Mouse (Mus musculus) embryonic facial prominence, embryonic 11.5 days (tissue): ENCODE data around the gene C9orf72. TPM values are rescaled to one million over a fixed set of nuclear protein-coding genes. Genes with fewer than 3 reads are reported as not detected.

Experiments
- ATAC-seq: fragments of 200-750 bp; cut with Nextera tagmentation; replicated peaks from 2 replicates; pipeline ENCODE4 v1.8.0; 2017; ENCODE audit warnings: low read depth; ENCODE audit not compliant: insufficient number of reproducible peaks, low FRiP score, low TSS enrichment
- DNase-seq: peaks from one replicate; pipeline ENCODE4 v3.0.0-alpha.2; 2015; ENCODE audit warnings: low spot score
- H3K27ac ChIP-seq: fragments of 300-500 bp; sonication (generic); replicated peaks from 2 replicates; pipeline ENCODE4 v1.5.1; 2014; ENCODE audit warnings: mild to moderate bottlenecking, low read depth, low read length, control low read depth
- H3K27me3 ChIP-seq: fragments of 300-500 bp; sonication (generic); 2 replicates; pipeline ENCODE4 v1.6.1; 2014; ENCODE audit warnings: mild to moderate bottlenecking, low read length, moderate library complexity, mixed read lengths; ENCODE audit not compliant: control insufficient read depth, insufficient read depth
- H3K36me3 ChIP-seq: fragments of 300-500 bp; sonication (generic); replicated peaks from 2 replicates; pipeline ENCODE4 v1.6.1; 2014; ENCODE audit warnings: low read depth, mild to moderate bottlenecking, low read length, moderate library complexity, mixed read lengths; ENCODE audit not compliant: control insufficient read depth, insufficient read depth
- H3K4me1 ChIP-seq: fragments of 300-500 bp; sonication (generic); 2 replicates; pipeline ENCODE4 v1.6.1; 2014; ENCODE audit warnings: low read length, mixed read lengths; ENCODE audit not compliant: control insufficient read depth, insufficient read depth
- H3K4me2 ChIP-seq: fragments of 300-500 bp; sonication (generic); 2 replicates; pipeline ENCODE4 v1.6.1; 2014; ENCODE audit warnings: low read depth, mild to moderate bottlenecking, control low read depth, low read length, moderate library complexity
- H3K4me3 ChIP-seq: fragments of 300-500 bp; sonication (generic); 2 replicates; pipeline ENCODE4 v1.5.1; 2014; ENCODE audit warnings: low read depth, low read length, control low read depth
- H3K9ac ChIP-seq: fragments of 300-500 bp; sonication (generic); replicated peaks from 2 replicates; pipeline ENCODE4 v1.6.1; 2014; ENCODE audit warnings: mild to moderate bottlenecking, control low read depth, low read length
- H3K9me3 ChIP-seq: fragments of 300-500 bp; sonication (generic); replicated peaks from 2 replicates; pipeline ENCODE4 v1.6.1; 2016; ENCODE audit warnings: mild to moderate bottlenecking, low read length, inconsistent platforms, mixed read lengths; ENCODE audit not compliant: control insufficient read depth
- WGBS: fragments of 180-500 bp; shearing (Covaris S2); extraction: QIAGEN DNeasy Blood & Tissue Kit; methylation state at CpG from one replicate; pipeline ENCODE4 v1.1.7; 2014; 5-methylcytosine and 5-hydroxymethylcytosine counted together
- polyA plus RNA-seq: library from polyadenylated mRNA; unstranded; fragments of >200 nt; fragmentation: Nextera tagmentation; extraction: Ambion mirVana; gene quantifications from 2 replicates; pipeline ENCODE4 v1.2.1, GENCODE M21; 2014

Gene C9orf72
- polyA plus RNA-seq, 1 experiment from 2014 or later: 21.6 TPM

- Histone ChIP-seq H3K4me2 (no peak overlapping the region), H3K4me3 (no peak overlapping the region), H3K27me3 (no peaks in the 10 kb centered on the region), H3K9me3 (no peaks in the 10 kb centered on the region), H3K9ac (no peak overlapping the region), H3K27ac (no peak overlapping the region), H3K36me3 (no peaks in the 10 kb centered on the region), H3K4me1 (no peaks in the 10 kb centered on the region)
- ATAC-seq: no peak
- DNase-seq: no peak
- 91% methylated on average over 2 of the region's 2 CpGs for WGBS
Measured at GRCm38 (mm10) chr4:35172471-35172870, 53.5 kb downstream of the C9orf72 start.

- DNase-seq: peak; percentile 10
- no peaks in the 10 kb centered on the region for H3K9me3 ChIP-seq
- 76% methylated on average over 13 of the region's 13 CpGs for whole genome bisulfite sequencing
- no peaks in the 10 kb centered on the region for H3K4me1 ChIP-seq
- no peak overlapping the region for H3K27ac ChIP-seq
- H3K4me2 ChIP-seq: no peak overlapping the region
- H3K9ac ChIP-seq: no peak overlapping the region
- no peaks in the 10 kb centered on the region for H3K27me3 ChIP-seq
- ATAC-seq: no peak
- H3K4me3 ChIP-seq: no peak overlapping the region
- H3K36me3 ChIP-seq: no peaks in the 10 kb centered on the region
Measured at GRCm38 (mm10) chr4:35169571-35170125, 56.3 kb downstream of the C9orf72 start.

GRCm38 (mm10) chr4:35167855-35168254 lies 58.1 kb downstream of the C9orf72 start:
- H3K27ac ChIP-seq: no peak overlapping the region
- ATAC-seq (no peak), DNase-seq (no peak)
- no peak overlapping the region for H3K4me2 ChIP-seq
- H3K27me3 ChIP-seq: no peaks in the 10 kb centered on the region
- WGBS: 73% methylated on average over 5 of the region's 5 CpGs
- H3K4me1 ChIP-seq: no peaks in the 10 kb centered on the region
- no peak overlapping the region for H3K4me3 ChIP-seq
- H3K9ac ChIP-seq: no peak overlapping the region
- H3K9me3 ChIP-seq: no peaks in the 10 kb centered on the region
- H3K36me3 ChIP-seq: no peaks in the 10 kb centered on the region

- Histone ChIP-seq H3K4me1 (no peaks in the 10 kb centered on the region), H3K4me2 (no peak overlapping the region), H3K9me3 (no peaks in the 10 kb centered on the region), H3K36me3 (no peaks in the 10 kb centered on the region), H3K4me3 (no peak overlapping the region), H3K27ac (no peak overlapping the region), H3K27me3 (no peaks in the 10 kb centered on the region), H3K9ac (no peak overlapping the region)
- ATAC-seq: no peak
- no peak for DNase-seq
- WGBS: 75% methylated on average over 3 of the region's 3 CpGs
Measured at GRCm38 (mm10) chr4:35165947-35166346, 60.0 kb downstream of the C9orf72 start.

GRCm38 (mm10) chr4:35165275-35165674 lies 60.7 kb downstream of the C9orf72 start:
- no peak for DNase-seq
- 79% methylated on average over 2 of the region's 2 CpGs for WGBS
- no peak overlapping the region for H3K4me2 ChIP-seq

GRCm38 (mm10) chr4:35157815-35158214 lies 68.2 kb downstream of the C9orf72 start:
- no peak overlapping the region for H3K4me2 ChIP-seq
- DNase-seq (no peak), ATAC-seq (no peak)
- H3K9ac ChIP-seq: no peak overlapping the region
- no peak overlapping the region for H3K27ac ChIP-seq
- H3K9me3 ChIP-seq: no peaks in the 10 kb centered on the region
- no peak overlapping the region for H3K4me3 ChIP-seq
- WGBS: 66% methylated on average over 11 of the region's 11 CpGs
- no peaks in the 10 kb centered on the region for H3K36me3 ChIP-seq
- H3K27me3 ChIP-seq: no peaks in the 10 kb centered on the region
- no peaks in the 10 kb centered on the region for H3K4me1 ChIP-seq

More at GRCm38 (mm10) chr4:35165275-35165674, 60.7 kb downstream of the C9orf72 start:
- Histone ChIP-seq H3K9ac (no peak overlapping the region), H3K27ac (no peak overlapping the region), H3K9me3 (no peaks in the 10 kb centered on the region), H3K27me3 (no peaks in the 10 kb centered on the region), H3K36me3 (no peaks in the 10 kb centered on the region), H3K4me3 (no peak overlapping the region), H3K4me1 (no peaks in the 10 kb centered on the region)
- ATAC-seq: no peak

GRCm38 (mm10) chr4:35156751-35157611 lies 69.0 kb downstream of the C9orf72 start, which contains the start of gene Mob3b:
TSS of gene Mob3b (minus strand) at chr4:35157484.
- peak; percentile 83 for ATAC-seq

GRCm38 (mm10) chr4:35156149-35156611 lies 69.8 kb downstream of the C9orf72 start:
- no peaks in the 10 kb centered on the region for H3K4me1 ChIP-seq
- ATAC-seq: peak; percentile 85
- H3K4me2 ChIP-seq: peak overlapping the region; percentile 46
- no peaks in the 10 kb centered on the region for H3K27me3 ChIP-seq
- H3K4me3 ChIP-seq: peak overlapping the region; percentile 65
- WGBS: 1% methylated on average over 26 of the region's 26 CpGs
- peak; percentile 78 for DNase-seq
- peak overlapping the region; percentile 52 for H3K27ac ChIP-seq
- H3K9me3 ChIP-seq: no peaks in the 10 kb centered on the region
- no peaks in the 10 kb centered on the region for H3K36me3 ChIP-seq
- H3K9ac ChIP-seq: peak overlapping the region; percentile 77

More at GRCm38 (mm10) chr4:35156751-35157611, 69.0 kb downstream of the C9orf72 start, which contains the start of gene Mob3b:
- Histone ChIP-seq H3K4me1 (no peaks in the 10 kb centered on the region), H3K4me3 (peak within 1 kb of the TSS; percentile 65), H3K27ac (peak within 1 kb of the TSS; percentile 52), H3K9me3 (no peaks in the 10 kb centered on the region), H3K36me3 (no peaks in the 10 kb centered on the region), H3K9ac (peak within 1 kb of the TSS; percentile 77), H3K27me3 (no peaks in the 10 kb centered on the region), H3K4me2 (peak within 1 kb of the TSS; percentile 46)
- under 1% methylated on average over 50 of the region's 50 CpGs for WGBS
- DNase-seq: peak; percentile 90
